Mouse (Mus musculus) c-Kit-positive CD71-positive TER-119-positive erythroid progenitor cells, embryonic 14.5 days (primary cell): ENCODE results near the gene Zbtb43.

ENCODE experiments used
- DNase-seq: peaks from one replicate; pipeline ENCODE4 v3.0.0-alpha.2; 2013; ENCODE audit warnings: low spot score

Gene Zbtb43

DNA sequence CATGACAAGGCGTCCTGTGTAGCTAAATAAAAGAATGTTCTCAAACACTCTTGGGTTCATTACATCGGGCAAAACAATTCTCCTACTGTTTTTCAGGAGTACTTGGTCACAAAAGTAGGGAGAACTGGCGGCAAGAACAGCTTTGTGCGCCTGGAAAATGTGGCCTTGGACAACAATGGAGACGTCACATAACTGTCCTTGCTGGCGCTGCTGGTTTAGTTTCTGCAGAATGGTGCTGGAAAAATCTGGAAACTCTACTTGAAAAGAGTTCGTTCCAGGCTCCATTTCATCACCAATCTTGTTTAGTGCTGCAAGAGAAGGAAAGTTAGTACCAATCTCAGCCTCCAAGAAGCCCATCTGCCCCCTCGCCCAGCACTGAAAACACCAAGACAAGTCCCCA is 13.5 kb downstream of the Zbtb43 start:
- DNase-seq, result no peak

DNA sequence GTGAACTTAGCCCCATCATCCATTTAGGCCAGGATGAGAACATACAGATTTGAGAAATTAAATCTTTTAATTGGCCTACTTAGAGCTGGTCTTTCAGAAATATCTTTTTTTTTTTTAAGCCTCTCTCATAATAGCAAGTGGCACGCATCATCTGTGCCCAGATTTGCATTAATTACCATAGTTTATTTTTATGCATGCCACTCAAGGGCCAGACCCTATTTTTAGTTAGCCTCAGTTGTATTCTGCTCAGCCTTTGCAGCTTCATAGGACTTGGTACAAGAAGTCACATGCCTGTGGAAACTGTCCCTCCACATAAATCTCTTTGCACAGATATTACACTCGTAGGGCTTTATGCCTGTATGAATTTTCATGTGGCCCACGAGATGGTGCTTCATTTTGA is 14.9 kb downstream of the Zbtb43 start:
- DNase-seq, result no peak

DNA sequence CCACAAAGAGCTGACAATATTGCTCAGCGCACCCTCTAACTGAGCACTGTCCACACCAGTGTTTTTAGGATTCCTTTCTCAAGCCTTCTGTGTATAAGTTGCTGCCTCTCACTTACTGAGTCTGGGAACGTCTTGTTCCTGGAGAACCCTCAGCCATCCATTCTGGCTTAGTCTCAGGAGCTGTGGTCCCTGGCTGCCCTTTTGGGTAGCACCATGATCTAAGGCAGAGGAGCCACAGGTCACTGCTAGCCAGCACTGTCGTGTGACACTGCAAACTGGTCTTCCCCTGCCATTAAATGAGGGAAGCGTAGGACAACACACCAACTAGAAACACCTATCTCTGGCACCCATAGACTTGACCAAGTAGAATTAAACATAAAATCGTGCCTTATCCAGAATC is 15.6 kb downstream of the Zbtb43 start:
- DNase-seq, result no peak

DNA sequence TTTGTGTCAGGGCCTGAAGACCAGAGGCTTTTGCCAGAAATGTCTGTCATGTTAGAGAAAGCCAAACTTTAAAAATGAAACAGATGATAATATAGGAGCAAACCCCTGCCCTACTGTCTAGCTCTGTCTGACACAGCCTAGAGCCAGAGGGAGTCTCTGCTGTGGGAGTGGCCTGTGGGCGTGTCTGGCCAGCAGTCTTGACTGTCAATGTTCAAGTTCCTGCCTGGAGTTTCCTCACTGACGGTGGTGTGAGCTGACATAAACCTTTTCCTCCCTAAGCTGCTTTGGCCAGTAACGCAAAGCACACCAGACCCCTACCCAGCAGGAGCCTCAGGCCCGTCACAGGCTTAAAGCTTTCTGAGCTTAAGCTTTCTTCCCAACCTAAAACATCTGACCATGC is 16.2 kb downstream of the Zbtb43 start:
- peak; percentile 26 for DNase-seq

DNA sequence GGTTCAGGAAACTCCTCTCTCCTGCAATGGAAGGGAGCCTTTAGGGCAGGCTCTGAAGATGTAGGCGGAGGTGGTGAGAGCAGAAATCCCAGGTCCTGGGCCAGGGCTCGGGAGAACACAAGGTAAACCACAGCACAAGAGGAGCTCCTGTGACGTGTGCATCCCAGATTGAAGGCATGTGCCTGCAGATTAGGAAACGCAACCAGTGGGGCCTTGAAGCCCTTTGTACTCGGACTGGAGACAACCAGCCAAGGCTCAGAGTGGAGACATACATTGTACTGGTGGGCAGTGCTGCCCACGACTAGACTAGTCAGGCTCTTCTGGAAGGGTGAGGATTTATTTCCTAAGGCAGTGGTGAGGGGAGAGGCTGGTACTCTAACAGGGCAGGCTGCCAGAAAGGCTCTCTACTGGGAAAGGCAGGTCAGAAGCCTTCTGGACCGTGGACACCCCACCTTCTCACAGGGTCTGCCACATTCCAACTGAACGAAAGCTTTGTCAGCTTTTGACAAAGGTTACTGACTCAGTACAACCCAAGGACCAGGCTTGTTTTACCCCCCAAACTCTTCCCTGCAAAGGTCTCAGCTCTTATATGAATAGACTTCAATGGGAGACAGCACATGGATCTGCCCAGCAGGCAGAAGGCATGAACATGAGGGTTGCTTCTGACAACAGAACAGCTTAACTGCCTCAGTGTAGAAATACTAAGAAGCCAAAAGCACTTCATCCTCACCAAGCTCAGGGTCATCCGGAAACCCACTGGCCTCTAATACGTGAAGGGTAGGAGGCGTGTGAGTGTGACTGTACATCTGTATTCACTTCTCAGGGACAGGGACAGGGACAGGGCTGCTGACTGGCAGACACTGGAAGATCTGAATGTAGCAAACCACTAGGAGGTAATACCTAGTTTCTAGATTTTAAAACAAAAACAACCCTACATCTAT is 17.1 kb downstream of the Zbtb43 start:
- DNase-seq, result no peak

DNA sequence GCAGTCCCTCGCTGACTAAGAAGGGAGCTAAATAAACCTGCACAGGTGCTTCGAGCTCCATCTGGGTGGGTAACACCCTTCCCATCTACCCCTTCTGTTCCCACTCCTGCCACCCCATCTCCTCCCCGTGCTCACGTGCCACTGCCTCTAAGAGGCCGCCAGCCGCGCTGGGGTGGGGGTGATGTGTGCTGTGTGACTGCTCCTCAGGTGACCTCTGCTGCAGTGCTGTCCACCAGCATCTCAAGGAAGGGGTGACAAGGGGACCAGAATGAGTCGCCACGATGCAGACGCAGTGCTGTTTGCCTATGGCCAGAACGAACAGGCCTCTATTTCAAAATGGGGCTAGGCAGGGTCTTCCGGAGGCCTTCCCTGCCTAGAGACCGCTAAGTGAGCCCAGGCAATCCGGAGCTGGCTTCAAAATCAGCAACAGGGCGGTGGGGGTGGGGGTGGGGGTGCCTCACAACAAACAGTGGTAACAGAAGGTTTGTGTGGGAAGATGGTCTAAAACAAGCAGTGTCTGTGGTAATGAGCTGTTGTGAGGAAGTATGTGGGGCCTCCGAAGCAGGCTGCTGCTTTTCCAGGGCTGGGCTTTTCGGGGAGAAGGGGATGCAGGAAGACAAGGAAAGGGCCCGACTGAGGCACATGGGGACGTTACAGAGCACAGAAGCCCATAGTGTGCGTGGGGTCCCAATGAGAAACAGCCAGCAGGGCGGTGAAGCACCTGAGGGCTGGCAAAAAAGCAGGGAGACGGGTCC is 19.1 kb downstream of the Zbtb43 start:
- DNase-seq, result no peak

DNA sequence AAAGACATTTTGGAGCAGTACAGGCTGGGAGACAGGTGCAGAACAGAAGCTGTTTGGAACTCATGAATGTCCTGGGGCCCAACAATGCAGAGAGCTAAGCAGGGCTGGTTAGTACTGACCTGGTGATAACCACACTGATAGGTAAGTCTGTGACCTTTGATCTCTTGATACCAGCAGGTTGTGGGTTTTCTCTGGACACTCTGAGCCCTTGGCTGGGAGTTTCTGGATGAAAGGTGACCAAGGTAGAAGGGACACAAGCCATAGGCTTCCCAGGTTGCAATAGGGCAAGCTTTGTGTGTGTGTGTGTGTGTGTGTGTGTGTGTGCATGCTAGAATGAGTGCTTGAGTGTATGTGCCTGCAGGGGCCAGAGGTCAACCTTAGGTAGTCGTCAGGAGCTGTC is 21.6 kb downstream of the Zbtb43 start:
- DNase-seq, result no peak

DNA sequence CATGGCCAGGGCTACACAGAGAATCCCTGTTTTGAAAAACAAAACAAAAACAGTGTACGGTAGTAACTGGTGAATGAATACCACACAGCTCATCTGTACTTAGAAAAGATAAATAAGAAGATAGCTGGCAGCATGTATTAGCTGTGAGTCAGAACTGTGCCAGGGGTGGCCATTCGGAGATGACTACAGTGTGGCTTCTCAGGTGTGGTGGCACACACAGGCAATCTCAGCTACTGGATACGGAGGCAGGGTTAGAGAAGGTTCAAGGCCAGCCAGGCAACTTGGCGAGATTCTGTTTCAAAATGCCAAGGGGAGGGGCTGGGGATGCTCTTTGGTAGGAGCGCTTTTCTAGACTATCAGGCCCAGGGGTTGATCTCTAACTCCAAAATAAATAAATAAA is 22.6 kb downstream of the Zbtb43 start:
- no peak for DNase-seq

DNA sequence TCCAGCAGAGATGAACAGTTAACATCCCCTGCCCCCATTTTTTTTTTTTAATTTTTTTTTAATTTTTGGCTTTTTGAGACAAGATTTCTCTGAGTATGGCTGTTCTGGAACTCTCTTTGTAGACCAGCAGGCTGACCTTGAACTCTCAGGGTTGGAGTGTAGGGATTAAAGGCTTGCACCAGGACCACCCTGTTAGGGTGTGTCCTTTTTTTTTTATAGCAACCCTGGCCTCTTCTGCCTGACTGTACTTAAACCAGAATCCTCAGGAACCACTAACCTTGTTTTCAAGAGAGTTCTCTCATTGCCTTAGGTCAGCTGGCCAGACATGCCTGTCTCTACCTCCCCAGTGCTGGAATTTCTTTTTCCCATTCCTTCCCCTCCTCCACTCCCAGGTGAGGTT is 23.5 kb downstream of the Zbtb43 start:
- no peak for DNase-seq

DNA sequence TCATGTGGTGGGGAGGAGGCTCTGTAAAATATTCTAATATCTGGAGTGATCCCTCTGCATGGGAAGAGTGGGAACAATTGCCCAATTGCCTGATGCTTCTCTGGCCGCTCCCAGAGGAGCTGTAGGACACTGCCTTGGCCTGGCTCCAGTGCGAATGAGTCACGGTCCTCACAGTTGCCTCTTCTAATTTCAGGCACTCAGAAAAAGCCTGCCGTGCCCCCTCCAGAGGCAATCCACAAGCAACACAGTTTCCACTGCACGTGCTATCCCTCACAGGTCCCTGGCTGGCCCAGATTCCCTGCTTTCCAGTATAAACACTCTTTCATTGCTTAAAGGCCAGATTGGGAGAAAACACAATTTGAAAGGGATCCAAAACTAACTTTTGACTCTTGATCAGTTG is 24.0 kb downstream of the Zbtb43 start:
- DNase-seq, result no peak

DNA sequence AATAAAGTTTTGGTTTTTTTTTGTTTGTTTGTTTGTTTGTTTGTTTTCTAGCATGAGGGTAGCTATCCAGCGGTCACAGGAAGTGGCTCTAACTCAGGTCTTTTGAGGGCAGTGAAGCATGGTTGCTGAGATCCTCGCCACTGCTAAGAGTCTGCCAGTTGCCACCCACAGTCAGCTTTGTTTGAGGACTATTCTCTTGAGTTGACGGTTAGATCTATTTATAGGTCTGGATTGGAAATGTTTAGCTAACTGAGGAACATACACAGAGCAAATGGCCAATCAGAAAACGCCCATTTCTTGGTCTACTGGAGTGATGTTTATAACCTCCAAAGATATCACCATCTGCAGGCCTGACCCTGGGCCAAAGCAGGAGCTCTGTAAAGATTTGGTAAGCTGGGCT is 25.7 kb downstream of the Zbtb43 start:
- DNase-seq, result no peak

DNA sequence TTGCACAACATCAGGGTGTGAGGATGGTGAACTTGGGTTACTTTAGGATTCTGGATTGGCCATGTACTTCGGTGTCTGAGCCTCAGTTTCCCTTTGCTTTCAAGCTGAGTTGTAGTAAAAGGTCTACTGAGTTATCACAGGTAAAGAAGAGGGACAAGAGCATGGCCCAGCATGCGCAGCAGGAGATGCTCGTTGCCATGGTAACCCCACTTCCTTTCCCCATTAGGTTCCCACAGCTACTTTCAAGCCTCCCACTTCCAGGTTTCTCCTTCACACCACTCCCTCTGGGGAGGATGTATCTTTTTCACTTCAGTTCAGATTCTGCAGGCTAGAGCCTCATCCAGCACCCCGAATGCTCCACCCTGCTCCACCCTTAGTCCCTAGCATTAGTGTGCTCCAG is 27.5 kb downstream of the Zbtb43 start:
- DNase-seq, result no peak

DNA sequence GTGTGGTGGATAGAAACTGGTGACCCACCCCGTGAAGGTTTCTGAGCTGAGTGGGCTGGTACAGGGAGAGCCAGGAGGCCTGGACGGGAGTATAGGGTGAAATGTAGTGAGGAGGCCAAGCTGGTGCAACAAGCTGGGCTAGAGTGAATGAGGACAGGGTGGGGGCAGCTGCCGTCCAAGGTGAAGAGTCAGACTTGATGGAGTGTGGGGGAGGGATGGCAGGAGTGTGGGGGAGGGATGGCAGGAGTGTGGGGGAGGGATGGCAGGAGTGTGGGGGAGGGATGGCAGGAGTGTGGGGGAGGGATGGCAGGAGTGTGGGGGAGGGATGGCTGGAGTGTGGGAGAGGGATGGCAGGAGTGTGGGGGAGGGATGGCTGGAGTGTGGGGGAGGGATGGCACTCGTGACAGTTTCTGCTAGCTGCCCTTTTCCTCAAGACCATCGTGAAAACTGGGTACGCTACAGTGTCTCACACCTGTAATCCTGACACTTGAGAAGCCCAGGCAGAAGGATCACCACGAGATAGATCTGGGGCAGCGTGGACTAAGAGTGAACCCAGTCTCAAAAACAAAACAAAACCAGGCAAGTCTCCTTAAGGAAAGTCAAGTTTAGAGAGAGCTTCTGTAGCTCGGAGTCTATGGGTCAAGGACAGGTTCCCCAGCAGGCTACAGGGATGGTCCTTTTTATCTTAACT is 28.2 kb downstream of the Zbtb43 start:
- no peak for DNase-seq

DNA sequence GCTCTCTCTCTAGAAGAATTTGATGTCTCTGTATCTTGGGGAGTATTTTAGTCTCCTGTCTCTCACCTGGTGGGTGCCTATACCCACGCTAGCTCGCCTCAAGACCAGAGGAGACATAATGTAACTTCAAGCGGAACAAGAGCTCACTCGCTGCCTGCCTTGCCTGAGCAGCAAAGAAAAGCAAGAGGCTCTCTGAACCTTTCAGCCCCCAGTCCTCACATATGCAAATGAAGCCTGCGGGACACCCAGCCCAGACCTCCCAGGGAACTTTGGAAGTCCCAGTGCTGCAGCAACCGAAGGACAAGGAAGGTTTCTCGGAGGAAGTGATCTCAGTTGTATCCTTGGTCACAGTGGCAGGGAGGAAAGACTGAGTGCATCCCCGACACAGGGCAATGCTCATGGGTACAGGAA is 28.9 kb downstream of the Zbtb43 start:
- no peak for DNase-seq

DNA sequence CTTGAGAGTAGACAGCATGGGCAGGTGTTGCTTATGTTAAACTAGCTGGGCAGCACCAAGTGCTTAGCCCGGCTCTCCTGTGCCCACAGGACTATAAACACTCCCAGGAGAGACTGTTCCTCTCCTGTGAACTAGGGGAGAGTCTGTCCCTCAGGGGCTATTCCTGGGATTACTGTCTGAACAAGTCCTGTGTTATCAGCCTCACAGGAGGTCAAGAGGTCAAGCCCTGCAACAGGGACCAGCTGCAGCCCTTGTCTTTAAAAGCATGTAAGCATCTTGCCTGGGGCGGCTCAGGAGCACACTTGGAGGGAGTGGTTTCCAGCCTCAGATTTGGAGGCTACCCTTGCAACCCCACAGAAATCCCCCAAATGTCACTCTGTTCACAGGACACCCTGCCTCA is 30.0 kb downstream of the Zbtb43 start:
- no peak for DNase-seq

DNA sequence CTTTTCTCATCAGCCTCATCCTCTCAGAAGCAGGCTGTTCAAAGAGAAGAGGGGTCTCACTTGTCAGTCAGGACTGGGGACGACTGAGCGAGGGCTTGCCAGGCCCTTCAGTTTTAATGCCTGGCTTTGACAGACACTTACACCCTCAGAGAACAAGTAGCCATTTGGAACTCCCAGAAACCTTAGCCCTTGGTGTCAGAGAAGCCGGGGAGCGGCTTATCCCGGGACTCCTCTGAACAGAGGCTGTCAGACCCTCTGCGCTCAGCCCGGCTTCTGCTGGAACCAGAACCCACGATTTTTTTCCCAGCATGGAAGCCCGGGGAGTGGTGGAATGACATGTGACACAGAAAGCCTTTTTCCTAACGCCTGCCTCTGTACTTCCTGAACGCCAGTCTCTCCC is 31.2 kb downstream of the Zbtb43 start:
- DNase-seq, result no peak

DNA sequence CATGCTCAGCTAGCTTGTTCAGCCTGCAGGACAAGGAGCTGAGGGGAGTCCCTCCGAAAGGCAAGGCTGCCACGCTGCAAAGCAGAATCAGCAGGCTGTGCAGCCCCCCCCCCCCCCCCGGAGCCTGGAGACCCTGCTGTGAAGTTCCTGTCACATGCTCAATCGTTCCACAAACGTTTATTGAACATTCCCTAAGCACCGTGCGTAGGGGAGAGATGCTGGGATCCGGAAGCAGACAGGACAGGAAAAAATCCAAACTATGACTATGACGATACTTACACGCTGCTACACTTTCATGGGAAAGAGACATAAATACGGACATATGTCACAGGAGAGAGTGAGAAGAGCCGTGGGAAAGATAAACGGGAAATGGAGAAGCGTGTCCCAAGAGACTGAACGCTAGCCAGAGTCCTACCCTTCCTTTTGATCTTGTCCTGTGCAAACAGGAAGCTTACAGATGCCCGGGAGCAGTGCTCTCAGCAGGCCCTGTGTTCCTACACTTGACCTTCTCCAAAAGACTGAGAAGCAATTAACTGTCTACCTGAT is 32.3 kb downstream of the Zbtb43 start:
- no peak for DNase-seq

DNA sequence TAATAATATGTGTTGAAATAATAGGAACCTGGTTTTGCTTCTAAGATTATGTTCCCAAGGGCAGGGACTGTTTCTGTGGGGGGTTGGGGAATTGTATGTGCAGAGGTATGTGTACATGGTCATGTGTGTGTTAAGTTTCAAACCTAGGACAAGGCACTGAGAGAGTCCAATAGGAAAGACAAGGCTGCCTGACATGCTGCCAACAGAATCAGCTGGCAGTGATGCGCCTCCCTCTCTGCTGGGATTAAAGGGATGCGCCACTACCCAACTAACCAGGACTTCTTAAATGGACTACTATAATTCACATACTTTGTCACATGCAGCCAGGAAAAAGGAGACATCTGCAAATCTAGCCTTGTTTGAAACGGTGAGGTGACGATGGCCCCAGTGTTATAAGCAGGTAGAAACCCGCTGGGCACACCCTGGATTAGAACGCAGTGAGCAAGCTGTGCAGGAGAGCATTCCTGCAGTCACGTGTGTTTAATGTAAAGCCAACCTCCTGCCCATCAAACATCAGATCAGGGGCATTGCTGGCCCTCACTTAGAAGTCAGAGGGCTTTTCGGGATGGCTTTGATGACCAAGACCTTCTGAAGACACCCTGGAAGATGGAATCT is 33.2 kb downstream of the Zbtb43 start:
- no peak for DNase-seq

DNA sequence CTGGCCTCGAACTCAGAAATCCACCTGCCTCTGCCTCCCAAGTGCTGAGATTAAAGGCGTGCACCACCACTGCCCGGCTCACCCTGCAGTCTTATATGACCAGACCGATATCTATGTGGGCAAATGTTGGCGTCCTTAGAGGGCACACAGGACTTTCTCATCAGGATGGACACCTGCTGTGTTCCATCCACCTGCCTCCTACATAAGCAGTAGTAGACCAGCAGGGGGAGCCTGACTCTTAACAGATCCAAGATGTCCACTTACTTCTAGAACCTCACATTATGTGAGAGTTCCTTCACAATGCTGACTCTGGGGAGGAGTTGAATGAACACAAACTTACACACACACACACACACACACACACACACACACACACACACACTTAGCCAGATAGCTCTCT is 35.5 kb downstream of the Zbtb43 start:
- DNase-seq, result peak; percentile 64

DNA sequence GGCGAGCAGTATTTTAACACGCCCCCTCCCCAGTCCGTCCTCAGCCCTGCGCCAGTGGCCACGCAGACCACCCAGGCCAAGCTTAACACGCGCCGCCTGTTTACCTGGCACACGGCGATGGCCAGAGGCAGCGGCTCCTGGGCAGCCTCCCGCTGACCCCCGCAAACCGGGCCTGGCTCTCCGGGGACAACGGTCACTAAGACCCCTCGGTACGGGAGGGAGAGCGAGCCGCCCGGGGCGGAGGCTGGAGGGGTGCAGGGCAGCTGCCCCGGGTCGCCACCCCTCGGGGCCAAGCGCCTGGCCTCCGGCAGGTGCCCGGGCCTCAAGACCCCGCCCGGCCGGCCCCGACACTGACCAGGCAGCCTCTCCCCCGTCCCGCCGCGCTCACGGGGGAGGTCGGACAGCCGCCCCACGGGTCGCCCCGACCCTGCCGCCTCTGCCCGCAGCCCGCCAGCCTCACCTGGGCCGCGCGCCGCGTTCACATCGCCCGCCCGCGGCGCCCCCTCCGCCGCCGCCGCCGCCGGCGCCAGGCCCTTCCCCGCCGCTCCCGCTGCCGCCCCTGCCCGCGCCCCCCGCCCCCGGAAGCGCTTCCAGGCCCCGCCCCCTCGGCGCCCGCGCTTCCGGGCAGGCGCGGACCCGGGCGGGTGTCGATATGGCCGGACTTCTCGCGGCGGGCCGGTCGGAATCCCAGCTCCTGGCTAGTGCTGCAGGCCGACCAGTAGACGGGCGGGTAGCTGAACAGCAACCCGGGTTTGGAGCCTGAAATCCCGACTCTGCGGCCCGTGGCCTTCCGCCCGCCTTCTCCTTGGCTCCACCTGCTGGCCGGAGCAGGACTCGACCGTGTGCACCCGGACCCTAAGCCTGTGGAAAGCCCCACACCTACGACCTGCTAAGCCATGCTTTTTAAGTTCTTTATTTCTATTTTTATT is 37.3 kb downstream of the Zbtb43 start, which contains the start of gene Zbtb34:
Gene Zbtb34, minus strand, starts transcription at position 554 of the 929 bp plus-strand sequence.
- DNase-seq, result peak; percentile 62
